Mouse (Mus musculus): ENCODE data around the gene Trpc4ap.

DNA sequence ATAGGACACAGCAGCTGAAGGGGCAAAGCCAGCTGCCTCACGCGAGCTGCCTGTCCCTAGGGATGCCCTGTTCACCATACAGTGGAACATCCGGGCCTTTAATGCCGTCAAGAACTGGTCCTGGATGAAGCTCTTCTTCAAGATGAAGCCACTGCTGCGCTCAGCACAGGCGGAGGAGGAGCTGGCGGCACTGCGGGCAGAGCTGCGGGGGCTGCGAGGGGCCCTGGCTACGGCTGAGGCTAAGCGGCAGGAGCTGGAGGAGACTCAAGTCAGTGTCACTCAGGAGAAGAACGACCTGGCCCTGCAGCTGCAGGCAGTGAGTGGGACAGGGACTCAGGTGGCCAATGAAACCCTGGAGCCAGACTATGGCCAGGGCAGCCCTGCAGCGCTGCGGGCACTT, 65.9 kb downstream of the Trpc4ap start:
- TF ChIP-seq MAX (IDR thresholded peaks at IDR 0.05) (no peak), CTCF (IDR thresholded peaks at IDR 0.05; ENCODE audit: control insufficient read depth, insufficient read depth, insufficient read length) (no peak), MYOD1 (IDR thresholded peaks at IDR 0.05; ENCODE audit: control insufficient read depth, insufficient read length, low read depth) (no peak), CEBPB (IDR thresholded peaks at IDR 0.05; ENCODE audit: low read depth) (no peak), MYOG (IDR thresholded peaks at IDR 0.05; ENCODE audit: control insufficient read depth, extremely low read depth, insufficient read length) (no peak)
